ENCODE assay signal across 15 mouse cellular contexts in genomic region chr16:32522578-32523194, GRCm38 (mm10). TPM values are rescaled to one million over a fixed set of nuclear protein-coding genes. Genes with fewer than 3 reads are reported as not detected.
DNase-seq lines count a peak whose midpoint lies in the region; ATAC-seq and TF ChIP-seq lines count a peak whose summit lies in the region.
"Had no signal": no experiment of that assay in that cellular context is flagged by ENCODE, and none has a peak within 500 bp of the region (broad histone marks: within the 10 kb centered on the region; RNA-seq: fewer than 3 reads in every experiment).

No protein-coding gene starts in this region.

- no peaks in the 10 kb centered on the region for H3K27me3 ChIP-seq in lung, embryonic 14.5 days (ENCODE audit: insufficient read depth, low read length)
- no peaks in the 10 kb centered on the region for H3K27me3 ChIP-seq in heart, embryonic 15.5 days
- H3K27me3 ChIP-seq in stomach, embryonic 14.5 days (ENCODE audit: control insufficient read depth, insufficient read depth, low read length) = no peaks in the 10 kb centered on the region
- H3K27me3 ChIP-seq: neural tube, embryonic 12.5 days had no signal

- H3K4me1 ChIP-seq in lung, embryonic 14.5 days (ENCODE audit: insufficient read depth) = no peaks in the 10 kb centered on the region
- no peaks in the 10 kb centered on the region; the same call in 1 of the 2 replicates for H3K4me1 ChIP-seq in brown adipose tissue, adult 24 weeks (ENCODE audit: control insufficient read depth, insufficient read depth, insufficient read length, low read length)
- peaks cover 19% of the 10 kb centered on the region for H3K4me1 ChIP-seq in heart, embryonic 15.5 days (replicated peaks)
- 0 out of 2 replicates have a peak, but pooled peaks cover 7% of the 10 kb centered on the region for H3K4me1 ChIP-seq in stomach, embryonic 14.5 days (ENCODE audit: control insufficient read depth, insufficient read depth, low read length)

- no peak overlapping the region for H3K9ac ChIP-seq in lung, embryonic 14.5 days
- H3K9ac ChIP-seq in heart, embryonic 15.5 days = no peak overlapping the region
- no peak overlapping the region for H3K9ac ChIP-seq in stomach, embryonic 14.5 days (replicated peaks; ENCODE audit: low read depth, low read length)
- H3K9ac ChIP-seq: neural tube, embryonic 12.5 days had no signal

- ATAC-seq in lung, embryonic 14.5 days (ENCODE audit: insufficient read depth) = no peak
- no peak for ATAC-seq in heart, embryonic 15.5 days (replicated peaks; ENCODE audit: insufficient number of reproducible peaks, insufficient read depth, low FRiP score, low read depth)
- ATAC-seq in stomach, embryonic 14.5 days (ENCODE audit: insufficient number of reproducible peaks, insufficient read depth, low FRiP score, low read depth) = no peak; the same call in 1 of the 2 replicates
- ATAC-seq in monocyte, adult 5-6 weeks (replicated peaks; ENCODE audit: insufficient number of reproducible peaks, low FRiP score, low TSS enrichment, poor library complexity, severe bottlenecking) = no peak

- peak overlapping the region; percentile 36; the same call in 1 of the 2 replicates for H3K27ac ChIP-seq in lung, embryonic 14.5 days (ENCODE audit: low read depth)
- H3K27ac ChIP-seq in brown adipose tissue, adult 24 weeks (replicated peaks; ENCODE audit: low read depth, low read length) = 0 out of 2 replicates have a peak overlapping the region, but pooled peaks have one; percentile 1
- peak overlapping the region; percentile 22; the same call in 1 of the 2 replicates for H3K27ac ChIP-seq in heart, embryonic 15.5 days
- H3K27ac ChIP-seq in stomach, embryonic 14.5 days (ENCODE audit: low read length) = 0 out of 2 replicates have a peak overlapping the region, but pooled peaks have one; percentile 27
- H3K27ac ChIP-seq: hindbrain, embryonic 14.5 days; neural tube, embryonic 12.5 days had no signal

- TF ChIP-seq CTCF in lung, embryonic 14.5 days (IDR thresholded peaks at IDR 0.05; ENCODE audit: low read depth) = no peak

- 59% methylated on average over 6 of the region's 6 CpGs for WGBS in lung, embryonic 14.5 days
- WGBS in heart, embryonic 15.5 days = 51% methylated on average over 6 of the region's 6 CpGs
- 74% methylated on average over 6 of the region's 6 CpGs for WGBS in stomach, embryonic 14.5 days

- H3K36me3 ChIP-seq in lung, embryonic 14.5 days (ENCODE audit: insufficient read depth) = no peaks in the 10 kb centered on the region
- no peaks in the 10 kb centered on the region for H3K36me3 ChIP-seq in heart, embryonic 15.5 days
- no peaks in the 10 kb centered on the region for H3K36me3 ChIP-seq in stomach, embryonic 14.5 days (ENCODE audit: control insufficient read depth, insufficient read depth, low read length)
- H3K36me3 ChIP-seq: neural tube, embryonic 12.5 days had no signal

- no peak for DNase-seq in lung, embryonic 14.5 days
- no peak for DNase-seq in lung, postnatal 25 days (ENCODE audit: low spot score)
- no peak for DNase-seq in neural tube, embryonic 10.5 days (ENCODE audit: extremely low spot score, low spot score)
- DNase-seq: cerebellum, adult 9-10 months; midbrain, embryonic 14.5 days; thymus, adult 18-20 months had no signal

- H3K4me2 ChIP-seq in lung, embryonic 14.5 days = no peak overlapping the region
- no peak overlapping the region for H3K4me2 ChIP-seq in heart, embryonic 15.5 days
- H3K4me2 ChIP-seq in stomach, embryonic 14.5 days (replicated peaks; ENCODE audit: low read depth, low read length) = no peak overlapping the region
- H3K4me2 ChIP-seq: hindbrain, embryonic 14.5 days; neural tube, embryonic 12.5 days had no signal

- H3K9me3 ChIP-seq in lung, embryonic 14.5 days (ENCODE audit: low read depth, low read length) = no peaks in the 10 kb centered on the region
- no peaks in the 10 kb centered on the region for H3K9me3 ChIP-seq in heart, embryonic 15.5 days (replicated peaks)
- no peaks in the 10 kb centered on the region for H3K9me3 ChIP-seq in stomach, embryonic 14.5 days (ENCODE audit: control insufficient read depth, low read depth, low read length)
- H3K9me3 ChIP-seq: neural tube, embryonic 12.5 days had no signal

- no peak overlapping the region for H3K4me3 ChIP-seq in lung, embryonic 14.5 days (ENCODE audit: low read depth, low read length)
- H3K4me3 ChIP-seq in brown adipose tissue, adult 24 weeks (ENCODE audit: insufficient read depth, low read depth, low read length) = no peak overlapping the region
- no peak overlapping the region for H3K4me3 ChIP-seq in heart, embryonic 15.5 days
- H3K4me3 ChIP-seq in stomach, embryonic 14.5 days (ENCODE audit: low read depth, low read length) = no peak overlapping the region
- H3K4me3 ChIP-seq: neural tube, embryonic 12.5 days had no signal

RNA-seq across cellular contexts. Expression of gene Zdhhc19, which starts 26.6 kb away (rescaled TPM):
- not detected in 2 replicates for polyA plus RNA-seq in lung, embryonic 14.5 days (2014; fragmentation: Nextera tagmentation; extraction: Ambion mirVana)
- not detected in 2 replicates for polyA plus RNA-seq in brown adipose tissue, adult 24 weeks (2012; ENCODE audit: insufficient read depth, insufficient read length, missing spikeins)
- not detected in 2 replicates for polyA plus RNA-seq in heart, embryonic 15.5 days (2015; fragmentation: Nextera tagmentation; extraction: Ambion mirVana)
- not detected in 2 replicates for polyA plus RNA-seq in stomach, embryonic 14.5 days (2014; fragmentation: Nextera tagmentation; extraction: Ambion mirVana)
- total RNA-seq in monocyte, adult 5-6 weeks (2017) = not detected in 3 replicates
- total RNA-seq: adrenal gland, adult 18-20 months; layer of hippocampus, postnatal 14 days had no signal
- polyA plus RNA-seq: hindbrain, embryonic 14.5 days; limb, embryonic 11.5 days; midbrain, embryonic 14.5 days; neural tube, embryonic 12.5 days had no signal

RNA-seq across cellular contexts. Expression of gene Slc51a, which starts 35.0 kb away (rescaled TPM):
- polyA plus RNA-seq in lung, embryonic 14.5 days (2014; fragmentation: Nextera tagmentation; extraction: Ambion mirVana) = 0.24 and 0.60 TPM in 2 replicates
- not detected in 2 replicates for polyA plus RNA-seq in brown adipose tissue, adult 24 weeks (2012; ENCODE audit: insufficient read depth, insufficient read length, missing spikeins)
- 0.49 and 0.77 TPM in 2 replicates for polyA plus RNA-seq in heart, embryonic 15.5 days (2015; fragmentation: Nextera tagmentation; extraction: Ambion mirVana)
- 1.9 and 2.7 TPM in 2 replicates for polyA plus RNA-seq in stomach, embryonic 14.5 days (2014; fragmentation: Nextera tagmentation; extraction: Ambion mirVana)
- total RNA-seq in monocyte, adult 5-6 weeks (2017) = 0.48 to 0.49 TPM in 2 of 3 replicates, not detected in the other
- total RNA-seq: adrenal gland, adult 18-20 months; layer of hippocampus, postnatal 14 days had no signal
- polyA plus RNA-seq: midbrain, embryonic 14.5 days had no signal
